Mouse (Mus musculus) heart, adult 2 months (tissue): ENCODE measurements at regions not wholly inside any gene's neighbourhood (a gene's known extent, or its start where the extent isn't known, plus 50 kb on each side); places are given as distances from the start of the nearest gene placed in this dataset.

Source experiments
- CTCF ChIP-seq: fragments of 200-600 bp; IDR thresholded peaks from 2 replicates; pipeline ENCODE4 v1.8.1; 2022; ENCODE audit warnings: antibody characterized with exemption, mild to moderate bottlenecking, moderate library complexity
- POLR2A ChIP-seq: fragments of 200-500 bp; IDR thresholded peaks from 2 replicates; pipeline ENCODE4 v1.6.1; 2011; ENCODE audit warnings: mild to moderate bottlenecking, low read depth, low read length, control low read depth; ENCODE audit not compliant: insufficient read depth

- TF ChIP-seq CTCF (no peak), POLR2A (no peak)
Observed at GRCm38 (mm10) chr15:52564078-52564477, 1320.6 kb upstream of the Gm7489 start.
